Mouse (Mus musculus): ENCODE data around the gene Ttc22.
A peak's percentile ranks its signal among the peaks of the same experiment; 100 is the strongest.

Gene Ttc22

GRCm38 (mm10) chr4:106617056-106617455 is 5.2 kb upstream of the Ttc22 start, which contains the start of gene Lexm:
TSS of gene Lexm (minus strand) at chr4:106617241.
- DNase-seq, result peak; percentile 38

- DNase-seq, result no peak
Measured at GRCm38 (mm10) chr4:106618898-106619297, 3.3 kb upstream of the Ttc22 start.

GRCm38 (mm10) chr4:106621428-106621827 is 804 bp upstream of the Ttc22 start:
- no peak for DNase-seq

GRCm38 (mm10) chr4:106622712-106623111 is 480 bp downstream of the Ttc22 start:
- no peak for DNase-seq

- no peak for DNase-seq
Measured at GRCm38 (mm10) chr4:106624271-106624670, 2.0 kb downstream of the Ttc22 start.

- DNase-seq, result no peak
Measured at GRCm38 (mm10) chr4:106627809-106628208, 5.6 kb downstream of the Ttc22 start.

- no peak for DNase-seq
Measured at GRCm38 (mm10) chr4:106628650-106629360, 6.6 kb downstream of the Ttc22 start.

GRCm38 (mm10) chr4:106629374-106629773 is 7.1 kb downstream of the Ttc22 start:
- no peak for DNase-seq

- peak; percentile 88 for DNase-seq
Measured at GRCm38 (mm10) chr4:106630333-106631220, 8.3 kb downstream of the Ttc22 start.

GRCm38 (mm10) chr4:106632313-106632712 is 10.1 kb downstream of the Ttc22 start:
- no peak for DNase-seq

GRCm38 (mm10) chr4:106633281-106634085 is 11.3 kb downstream of the Ttc22 start:
- no peak for DNase-seq

- no peak for DNase-seq
Measured at GRCm38 (mm10) chr4:106634086-106634479, 11.9 kb downstream of the Ttc22 start.

- no peak for DNase-seq
Measured at GRCm38 (mm10) chr4:106643483-106644217, 21.4 kb downstream of the Ttc22 start.

GRCm38 (mm10) chr4:106644218-106644610 is 22.0 kb downstream of the Ttc22 start:
- DNase-seq, result no peak

GRCm38 (mm10) chr4:106645797-106646196 is 23.6 kb downstream of the Ttc22 start:
- no peak for DNase-seq

GRCm38 (mm10) chr4:106647137-106647536 is 24.9 kb downstream of the Ttc22 start:
- no peak for DNase-seq

GRCm38 (mm10) chr4:106650833-106651527 is 28.7 kb downstream of the Ttc22 start, which contains the start of gene Pars2:
TSS of gene Pars2 (plus strand) at chr4:106651069.
- DNase-seq, result peak; percentile 98

GRCm38 (mm10) chr4:106652546-106652945 is 30.3 kb downstream of the Ttc22 start:
- no peak for DNase-seq

GRCm38 (mm10) chr4:106653051-106653450 is 30.8 kb downstream of the Ttc22 start:
- DNase-seq, result no peak

GRCm38 (mm10) chr4:106655681-106656080 is 33.4 kb downstream of the Ttc22 start:
- DNase-seq, result no peak

GRCm38 (mm10) chr4:106663956-106664470 is 41.8 kb downstream of the Ttc22 start:
- no peak for DNase-seq

Data from right cerebral cortex, postnatal 14 days (tissue).